Comparison of ENCODE assay signal across 14 mouse cellular contexts in the genomic region with DNA sequence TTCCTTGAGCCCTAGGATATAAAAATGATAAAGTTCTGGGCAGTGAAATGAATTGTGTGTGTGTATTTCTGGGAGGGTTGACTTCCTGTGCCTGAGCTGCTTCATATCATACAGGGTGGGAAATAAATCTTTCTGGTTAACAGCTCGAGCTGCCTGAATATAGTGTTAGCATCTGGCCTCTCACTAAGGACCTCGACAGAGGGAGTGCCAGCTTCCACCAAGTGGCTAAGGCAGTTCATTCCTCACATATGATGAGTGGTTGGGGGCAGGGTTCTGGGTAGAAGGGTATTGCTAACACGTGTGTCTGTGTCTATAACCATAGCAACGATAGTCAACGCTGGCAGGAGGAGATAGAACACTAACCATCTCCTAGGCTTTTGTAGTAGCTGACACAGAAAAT.
DNase-seq lines count a peak whose midpoint lies in the region; ATAC-seq lines count a peak whose summit lies in the region.
"Had no signal": no experiment of that assay in that cellular context is flagged by ENCODE, and none has a peak within 500 bp of the region (broad histone marks: within the 10 kb centered on the region; RNA-seq: fewer than 3 reads in every experiment).

No protein-coding gene starts in this region.

- DNase-seq in forebrain, embryonic 11.5 days (ENCODE audit: low spot score), result no peak
- DNase-seq in forebrain, embryonic 14.5 days (ENCODE audit: low spot score), result peak; percentile 16
- DNase-seq in liver, embryonic 11.5 days (ENCODE audit: low spot score), result no peak
- no peak for DNase-seq in testis, postnatal 10 days (ENCODE audit: low spot score)
- DNase-seq: cerebellum, adult 9-11 months; thymus, postnatal 25 days had no signal

- no peak overlapping the region for H3K4me3 ChIP-seq in forebrain, embryonic 13.5 days
- H3K4me3 ChIP-seq in forebrain, embryonic 11.5 days (ENCODE audit: low read depth, low read length), result no peak overlapping the region
- H3K4me3 ChIP-seq in forebrain, embryonic 14.5 days (ENCODE audit: low read depth, low read length), result no peak overlapping the region
- no peak overlapping the region for H3K4me3 ChIP-seq in hindbrain, embryonic 15.5 days
- no peak overlapping the region for H3K4me3 ChIP-seq in midbrain, embryonic 13.5 days (replicated peaks)
- no peak overlapping the region for H3K4me3 ChIP-seq in liver, embryonic 11.5 days (ENCODE audit: low read depth, low read length)
- H3K4me3 ChIP-seq: myocyte had no signal

- H3K4me1 ChIP-seq in forebrain, embryonic 13.5 days, result peaks cover 7% of the 10 kb centered on the region; the same call in 1 of the 2 replicates
- no peaks in the 10 kb centered on the region for H3K4me1 ChIP-seq in forebrain, embryonic 11.5 days (replicated peaks; ENCODE audit: control insufficient read depth, insufficient read depth, low read length)
- 0 out of 2 replicates have a peak, but pooled peaks cover under 1% of the 10 kb centered on the region for H3K4me1 ChIP-seq in forebrain, embryonic 14.5 days (ENCODE audit: control insufficient read depth, insufficient read depth, low read length)
- H3K4me1 ChIP-seq in hindbrain, embryonic 15.5 days (replicated peaks), result peaks cover 28% of the 10 kb centered on the region
- peaks cover 34% of the 10 kb centered on the region for H3K4me1 ChIP-seq in midbrain, embryonic 13.5 days (replicated peaks)
- H3K4me1 ChIP-seq in liver, embryonic 11.5 days (replicated peaks; ENCODE audit: control insufficient read depth, insufficient read depth, low read length), result no peaks in the 10 kb centered on the region

- H3K27me3 ChIP-seq in forebrain, embryonic 13.5 days, result no peaks in the 10 kb centered on the region
- no peaks in the 10 kb centered on the region for H3K27me3 ChIP-seq in forebrain, embryonic 11.5 days (ENCODE audit: control insufficient read depth, insufficient read depth, low read length)
- H3K27me3 ChIP-seq in forebrain, embryonic 14.5 days (replicated peaks; ENCODE audit: control insufficient read depth, insufficient read depth, low read length), result no peaks in the 10 kb centered on the region
- H3K27me3 ChIP-seq in hindbrain, embryonic 15.5 days, result no peaks in the 10 kb centered on the region
- H3K27me3 ChIP-seq in midbrain, embryonic 13.5 days, result no peaks in the 10 kb centered on the region
- H3K27me3 ChIP-seq in liver, embryonic 11.5 days (replicated peaks; ENCODE audit: control insufficient read depth, insufficient read depth, low read length), result no peaks in the 10 kb centered on the region

- H3K27ac ChIP-seq in forebrain, embryonic 13.5 days, result no peak overlapping the region
- H3K27ac ChIP-seq in forebrain, embryonic 11.5 days (ENCODE audit: low read depth, low read length), result no peak overlapping the region
- H3K27ac ChIP-seq in forebrain, embryonic 14.5 days (ENCODE audit: low read depth, low read length), result peak overlapping the region; percentile 52; the same call in 1 of the 2 replicates
- H3K27ac ChIP-seq in hindbrain, embryonic 15.5 days (replicated peaks), result no peak overlapping the region; the same call in 1 of the 2 replicates
- peak overlapping the region; percentile 67 for H3K27ac ChIP-seq in midbrain, embryonic 13.5 days
- H3K27ac ChIP-seq in liver, embryonic 11.5 days (ENCODE audit: low read depth, low read length), result no peak overlapping the region

- peak; percentile 64 for ATAC-seq in forebrain, embryonic 13.5 days
- ATAC-seq in forebrain, embryonic 11.5 days (replicated peaks; ENCODE audit: low FRiP score), result no peak; the same call in 1 of the 2 replicates
- peak; percentile 65; the same call in 1 of the 2 replicates for ATAC-seq in forebrain, embryonic 14.5 days
- peak; percentile 49; the same call in 1 of the 2 replicates for ATAC-seq in hindbrain, embryonic 15.5 days (ENCODE audit: low FRiP score, low read depth)
- peak; percentile 74 for ATAC-seq in midbrain, embryonic 13.5 days
- no peak; the same call in 1 of the 2 replicates for ATAC-seq in liver, embryonic 11.5 days (replicated peaks; ENCODE audit: low FRiP score)
- no peak for ATAC-seq in CD4-positive, CD25-positive, alpha-beta regulatory T cell, adult 4 months
- ATAC-seq: activated CD4-positive, CD25-positive, alpha-beta regulatory T cell, adult 4 months; lung, postnatal 0 days had no signal

- 74% methylated on average over 5 of the region's 5 CpGs for WGBS in forebrain, embryonic 13.5 days
- 75% methylated on average over 5 of the region's 5 CpGs for WGBS in forebrain, embryonic 11.5 days
- 67% methylated on average over 5 of the region's 5 CpGs for WGBS in forebrain, embryonic 14.5 days
- WGBS in hindbrain, embryonic 15.5 days, result 41% methylated on average over 5 of the region's 5 CpGs
- WGBS in midbrain, embryonic 13.5 days, result 61% methylated on average over 5 of the region's 5 CpGs
- WGBS in liver, embryonic 11.5 days, result 51% methylated on average over 5 of the region's 5 CpGs

- no peaks in the 10 kb centered on the region for H3K9me3 ChIP-seq in forebrain, embryonic 13.5 days (replicated peaks)
- no peaks in the 10 kb centered on the region for H3K9me3 ChIP-seq in forebrain, embryonic 11.5 days (ENCODE audit: control insufficient read depth, low read length)
- no peaks in the 10 kb centered on the region for H3K9me3 ChIP-seq in forebrain, embryonic 14.5 days (replicated peaks; ENCODE audit: control insufficient read depth, low read length)
- H3K9me3 ChIP-seq in hindbrain, embryonic 15.5 days, result no peaks in the 10 kb centered on the region
- no peaks in the 10 kb centered on the region for H3K9me3 ChIP-seq in midbrain, embryonic 13.5 days
- H3K9me3 ChIP-seq in liver, embryonic 11.5 days (ENCODE audit: control insufficient read depth, low read length), result no peaks in the 10 kb centered on the region

- no peaks in the 10 kb centered on the region for H3K36me3 ChIP-seq in forebrain, embryonic 13.5 days (ENCODE audit: poor library complexity, severe bottlenecking)
- H3K36me3 ChIP-seq in forebrain, embryonic 11.5 days (ENCODE audit: control insufficient read depth, insufficient read depth, low read length), result no peaks in the 10 kb centered on the region
- no peaks in the 10 kb centered on the region for H3K36me3 ChIP-seq in forebrain, embryonic 14.5 days (ENCODE audit: control insufficient read depth, insufficient read depth, low read length)
- H3K36me3 ChIP-seq in hindbrain, embryonic 15.5 days, result no peaks in the 10 kb centered on the region
- no peaks in the 10 kb centered on the region for H3K36me3 ChIP-seq in midbrain, embryonic 13.5 days
- no peaks in the 10 kb centered on the region for H3K36me3 ChIP-seq in liver, embryonic 11.5 days (ENCODE audit: control insufficient read depth, insufficient read depth, low read length)

- no peak overlapping the region for H3K4me2 ChIP-seq in forebrain, embryonic 13.5 days
- no peak overlapping the region for H3K4me2 ChIP-seq in forebrain, embryonic 11.5 days (ENCODE audit: low read depth, low read length, severe bottlenecking)
- no peak overlapping the region for H3K4me2 ChIP-seq in forebrain, embryonic 14.5 days (ENCODE audit: low read length)
- no peak overlapping the region for H3K4me2 ChIP-seq in hindbrain, embryonic 15.5 days
- no peak overlapping the region for H3K4me2 ChIP-seq in midbrain, embryonic 13.5 days (replicated peaks)
- no peak overlapping the region for H3K4me2 ChIP-seq in liver, embryonic 11.5 days
- H3K4me2 ChIP-seq: heart, embryonic 11.5 days had no signal

- H3K9ac ChIP-seq in forebrain, embryonic 13.5 days, result no peak overlapping the region
- no peak overlapping the region for H3K9ac ChIP-seq in forebrain, embryonic 11.5 days (ENCODE audit: low read length)
- H3K9ac ChIP-seq in forebrain, embryonic 14.5 days (ENCODE audit: low read length), result no peak overlapping the region
- H3K9ac ChIP-seq in hindbrain, embryonic 15.5 days, result no peak overlapping the region
- no peak overlapping the region for H3K9ac ChIP-seq in midbrain, embryonic 13.5 days (replicated peaks)
- H3K9ac ChIP-seq in liver, embryonic 11.5 days (ENCODE audit: low read depth, low read length), result no peak overlapping the region

Comparison
In these comparisons a context has a peak if more than half of its experiments do, and no peak if none do; other contexts are left out.
1. ATAC-seq: peak in forebrain, embryonic 13.5 days (single experiment), forebrain, embryonic 14.5 days (single experiment), hindbrain, embryonic 15.5 days (single experiment) and midbrain, embryonic 13.5 days (single experiment); none in forebrain, embryonic 11.5 days (single experiment), liver, embryonic 11.5 days (single experiment) and CD4-positive, CD25-positive, alpha-beta regulatory T cell, adult 4 months (single experiment).
2. H3K27ac ChIP-seq: peak in forebrain, embryonic 14.5 days (single experiment) and midbrain, embryonic 13.5 days (single experiment); none in forebrain, embryonic 13.5 days (single experiment), forebrain, embryonic 11.5 days (single experiment), hindbrain, embryonic 15.5 days (single experiment) and liver, embryonic 11.5 days (single experiment).